ENCODE assay signal across 9 mouse cellular contexts in genomic region chr7:3389444-3390412, GRCm38 (mm10). TPM values are rescaled to one million over a fixed set of nuclear protein-coding genes. Genes with fewer than 3 reads are reported as not detected.
DNase-seq lines count a peak whose midpoint lies in the region; ATAC-seq and TF ChIP-seq lines count a peak whose summit lies in the region.
"Had no signal": no experiment of that assay in that cellular context is flagged by ENCODE, and none has a peak within 500 bp of the region (broad histone marks: within the 10 kb centered on the region; RNA-seq: fewer than 3 reads in every experiment).

No protein-coding gene starts in this region.

- peak overlapping the region; percentile 87 for H3K4me3 ChIP-seq in cortical plate, adult 2 months (ENCODE audit: insufficient read depth, low read length)
- H3K4me3 ChIP-seq in heart, embryonic 13.5 days = peak overlapping the region; percentile 42
- peak overlapping the region; percentile 32 for H3K4me3 ChIP-seq in kidney, embryonic 15.5 days (replicated peaks)
- H3K4me3 ChIP-seq in liver, embryonic 11.5 days (ENCODE audit: low read depth, low read length) = no peak overlapping the region

- no peak for ATAC-seq in heart, embryonic 13.5 days (ENCODE audit: extremely low read depth, insufficient number of reproducible peaks, low FRiP score, low TSS enrichment)
- ATAC-seq in kidney, embryonic 15.5 days (replicated peaks; ENCODE audit: low FRiP score) = no peak; the same call in 1 of the 2 replicates
- ATAC-seq in liver, embryonic 11.5 days (replicated peaks; ENCODE audit: low FRiP score) = no peak
- ATAC-seq: Patski had no signal

- 0 out of 2 replicates have a peak overlapping the region, but pooled peaks have one; percentile 7 for H3K9ac ChIP-seq in heart, embryonic 13.5 days
- H3K9ac ChIP-seq in kidney, embryonic 15.5 days = no peak overlapping the region
- H3K9ac ChIP-seq in liver, embryonic 11.5 days (ENCODE audit: low read depth, low read length) = no peak overlapping the region

- peaks cover 9% of the 10 kb centered on the region; the same call in 1 of the 2 replicates for H3K27me3 ChIP-seq in heart, embryonic 13.5 days (replicated peaks)
- no peaks in the 10 kb centered on the region for H3K27me3 ChIP-seq in kidney, embryonic 15.5 days
- H3K27me3 ChIP-seq in liver, embryonic 11.5 days (replicated peaks; ENCODE audit: control insufficient read depth, insufficient read depth, low read length) = no peaks in the 10 kb centered on the region; the same call in 1 of the 2 replicates
- H3K27me3 ChIP-seq: Patski had no signal

- TF ChIP-seq CTCF in cortical plate, adult 2 months (IDR thresholded peaks at IDR 0.05; ENCODE audit: extremely low read depth, insufficient read depth, low read length) = no peak

- DNase-seq in left cerebral cortex, adult 18-20 months (ENCODE audit: low spot score in 2 of 2) = peak; percentile 81 to 87
- DNase-seq in left cerebral cortex, adult 11 months (ENCODE audit: low spot score) = no peak
- DNase-seq in liver, embryonic 11.5 days (ENCODE audit: low spot score) = no peak
- DNase-seq in ovary, postnatal 36 days (ENCODE audit: low spot score) = peak; percentile 61
- DNase-seq in c-Kit-positive CD71-positive TER-119-positive erythroid progenitor cells, embryonic 14.5 days (ENCODE audit: low spot score) = no peak

- H3K9me3 ChIP-seq in heart, embryonic 13.5 days = no peaks in the 10 kb centered on the region
- no peaks in the 10 kb centered on the region for H3K9me3 ChIP-seq in kidney, embryonic 15.5 days (replicated peaks)
- no peaks in the 10 kb centered on the region for H3K9me3 ChIP-seq in liver, embryonic 11.5 days (ENCODE audit: control insufficient read depth, low read length)

- no peak for TF ChIP-seq POLR2A in cortical plate, adult 2 months (IDR thresholded peaks at IDR 0.05; ENCODE audit: extremely low read depth, insufficient read depth, low read length)

- H3K27ac ChIP-seq in cortical plate, adult 2 months (ENCODE audit: insufficient read depth, low read length) = peak overlapping the region; percentile 81
- no peak overlapping the region for H3K27ac ChIP-seq in heart, embryonic 13.5 days (replicated peaks)
- H3K27ac ChIP-seq in kidney, embryonic 15.5 days = peak overlapping the region; percentile 37; the same call in 1 of the 2 replicates
- no peak overlapping the region for H3K27ac ChIP-seq in liver, embryonic 11.5 days (ENCODE audit: low read depth, low read length)

- H3K36me3 ChIP-seq in heart, embryonic 13.5 days = no peaks in the 10 kb centered on the region; the same call in 1 of the 2 replicates
- H3K36me3 ChIP-seq in kidney, embryonic 15.5 days = no peaks in the 10 kb centered on the region
- H3K36me3 ChIP-seq in liver, embryonic 11.5 days (ENCODE audit: control insufficient read depth, insufficient read depth, low read length) = no peaks in the 10 kb centered on the region

- peak overlapping the region; percentile 62 for H3K4me2 ChIP-seq in heart, embryonic 13.5 days
- peak overlapping the region; percentile 56 for H3K4me2 ChIP-seq in kidney, embryonic 15.5 days
- peak overlapping the region; percentile 43 for H3K4me2 ChIP-seq in liver, embryonic 11.5 days

- under 1% methylated on average over 16 of the region's 17 CpGs for WGBS in heart, embryonic 13.5 days
- WGBS in kidney, embryonic 15.5 days = under 1% methylated on average over 16 of the region's 17 CpGs
- under 1% methylated on average over 17 of the region's 17 CpGs for WGBS in liver, embryonic 11.5 days

- peaks cover 12% of the 10 kb centered on the region for H3K4me1 ChIP-seq in cortical plate, adult 2 months (ENCODE audit: control insufficient read depth, insufficient read depth, low read length)
- H3K4me1 ChIP-seq in heart, embryonic 13.5 days = peaks cover 21% of the 10 kb centered on the region
- H3K4me1 ChIP-seq in kidney, embryonic 15.5 days = peaks cover 17% of the 10 kb centered on the region
- H3K4me1 ChIP-seq in liver, embryonic 11.5 days (replicated peaks; ENCODE audit: control insufficient read depth, insufficient read depth, low read length) = no peaks in the 10 kb centered on the region

RNA-seq across cellular contexts. Expression of gene Cacng8, which starts 0.8 kb away (rescaled TPM):
- 100 to 1,000 TPM; 166 TPM for total RNA-seq in left cerebral cortex, adult 18-20 months (2021)
- polyA plus RNA-seq in cortical plate, adult 2 months (2012; rRNA removed) = 50.3 and 63.3 TPM in 2 replicates
- 0.71 and 0.86 TPM in 2 replicates for polyA plus RNA-seq in heart, embryonic 13.5 days (2015; fragmentation: Nextera tagmentation; extraction: Ambion mirVana)
- polyA plus RNA-seq in kidney, embryonic 15.5 days (2015; fragmentation: Nextera tagmentation; extraction: Ambion mirVana) = 1.9 and 2.3 TPM in 2 replicates
- polyA plus RNA-seq in liver, embryonic 11.5 days (2014; fragmentation: Nextera tagmentation; extraction: Ambion mirVana) = 1.7 and 2.3 TPM in 2 replicates

RNA-seq across cellular contexts. Expression of gene Cacng6, which starts 34.3 kb away (rescaled TPM):
- total RNA-seq in left cerebral cortex, adult 18-20 months (2021) = 1 to 10 TPM; 1.0 to 1.9 TPM
- 0.81 and 1.4 TPM in 2 replicates for polyA plus RNA-seq in cortical plate, adult 2 months (2012; rRNA removed)
- 16.8 and 18.3 TPM in 2 replicates for polyA plus RNA-seq in heart, embryonic 13.5 days (2015; fragmentation: Nextera tagmentation; extraction: Ambion mirVana)
- 0.62 and 1.5 TPM in 2 replicates for polyA plus RNA-seq in kidney, embryonic 15.5 days (2015; fragmentation: Nextera tagmentation; extraction: Ambion mirVana)
- 0.19 TPM in 1 of 2 replicates, not detected in the other for polyA plus RNA-seq in liver, embryonic 11.5 days (2014; fragmentation: Nextera tagmentation; extraction: Ambion mirVana)
- polyA plus RNA-seq: Patski had no signal

RNA-seq across cellular contexts. Expression of gene Cacng7, which starts 57.0 kb away (rescaled TPM):
- 100 to 1,000 TPM; 174 to 185 TPM for total RNA-seq in left cerebral cortex, adult 18-20 months (2021)
- polyA plus RNA-seq in cortical plate, adult 2 months (2012; rRNA removed) = 207 and 214 TPM in 2 replicates
- 0.19 and 0.51 TPM in 2 replicates for polyA plus RNA-seq in heart, embryonic 13.5 days (2015; fragmentation: Nextera tagmentation; extraction: Ambion mirVana)
- polyA plus RNA-seq in kidney, embryonic 15.5 days (2015; fragmentation: Nextera tagmentation; extraction: Ambion mirVana) = 0.90 and 1.00 TPM in 2 replicates
- polyA plus RNA-seq in liver, embryonic 11.5 days (2014; fragmentation: Nextera tagmentation; extraction: Ambion mirVana) = 0.29 and 0.42 TPM in 2 replicates

Comparison
In these comparisons a context has a peak if more than half of its experiments do, and no peak if none do; other contexts are left out.
1. DNase-seq: peak in left cerebral cortex, adult 18-20 months (2 of 2) and ovary, postnatal 36 days (single experiment); none in left cerebral cortex, adult 11 months (single experiment), liver, embryonic 11.5 days (single experiment) and c-Kit-positive CD71-positive TER-119-positive erythroid progenitor cells, embryonic 14.5 days (single experiment).
2. H3K27ac ChIP-seq: peak in cortical plate, adult 2 months (single experiment) and kidney, embryonic 15.5 days (single experiment); none in heart, embryonic 13.5 days (single experiment) and liver, embryonic 11.5 days (single experiment).
3. RNA of gene Cacng8, which starts 0.8 kb away (polyA plus RNA-seq): 50.3 to 63.3 TPM in cortical plate, adult 2 months; 1.7 to 2.3 TPM in liver, embryonic 11.5 days, 1.9 to 2.3 TPM in kidney, embryonic 15.5 days and 0.71 to 0.86 TPM in heart, embryonic 13.5 days; every median in the first group is over 10 times any median in the second.
4. RNA of gene Cacng7, which starts 57.0 kb away (polyA plus RNA-seq): 207 to 214 TPM in cortical plate, adult 2 months; 0.90 to 1.00 TPM in kidney, embryonic 15.5 days, 0.19 to 0.51 TPM in heart, embryonic 13.5 days and 0.29 to 0.42 TPM in liver, embryonic 11.5 days; every median in the first group is over 100 times any median in the second.
5. Peak in every context shown above with its lines, with median percentiles within 50 percentile points of each other: H3K4me2 ChIP-seq.